Mouse (Mus musculus): ENCODE measurements around the gene Rpa2. TPM values are rescaled to one million over a fixed set of nuclear protein-coding genes. Genes with fewer than 3 reads are reported as not detected.

The Rpa2 gene
- total RNA-seq (2023): 10 to 100 TPM; 42.3 to 44.5 TPM

DNA sequence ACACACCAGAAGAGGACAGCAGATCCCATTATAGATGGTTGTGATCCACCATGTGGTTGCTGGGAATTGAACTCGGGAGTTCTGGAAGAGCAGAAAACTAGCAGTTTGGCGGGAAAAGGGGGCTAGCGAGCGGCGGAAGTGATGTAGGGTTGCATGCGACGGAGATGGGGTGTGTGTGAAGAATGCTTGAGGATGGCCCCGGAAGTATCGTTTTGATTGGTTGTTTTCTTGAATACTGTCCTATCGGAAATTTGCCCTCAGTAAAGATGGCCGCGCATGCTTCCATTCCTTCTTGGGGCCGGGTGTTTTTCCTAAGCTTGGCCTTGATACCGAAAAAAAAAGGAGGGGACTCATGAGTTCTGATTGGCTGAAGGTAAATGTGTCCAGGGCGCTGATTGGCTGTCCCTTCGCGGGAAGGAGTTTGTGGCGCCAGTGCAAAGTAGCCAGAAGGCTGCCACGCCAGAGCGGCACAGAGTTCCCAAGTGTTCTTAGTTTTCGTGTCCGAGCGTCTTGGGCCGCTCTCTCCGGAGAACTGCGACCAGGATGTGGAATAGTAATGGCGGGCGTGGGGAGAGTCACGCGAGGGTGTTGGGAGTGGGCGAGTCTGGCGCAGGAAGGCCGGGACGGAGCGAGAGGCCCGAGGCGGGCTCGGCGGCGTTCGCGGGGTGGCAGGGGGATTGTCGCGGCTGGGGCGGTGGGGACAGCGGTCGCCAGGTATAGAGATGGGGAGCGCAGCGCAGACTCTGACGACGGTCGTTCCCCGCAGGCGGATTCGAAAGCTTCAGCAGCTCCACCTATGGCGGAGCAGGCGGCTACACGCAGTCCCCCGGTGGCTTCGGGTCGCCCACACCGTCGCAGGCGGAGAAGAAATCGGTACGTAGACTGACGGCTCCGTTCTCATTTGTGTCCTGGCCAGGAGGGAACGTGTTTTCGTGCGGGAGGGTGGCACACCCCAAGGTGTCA, at the start of gene Rpa2:
Rpa2 (plus strand) TSS at position 419 of the 963 bp plus-strand sequence.

DNA sequence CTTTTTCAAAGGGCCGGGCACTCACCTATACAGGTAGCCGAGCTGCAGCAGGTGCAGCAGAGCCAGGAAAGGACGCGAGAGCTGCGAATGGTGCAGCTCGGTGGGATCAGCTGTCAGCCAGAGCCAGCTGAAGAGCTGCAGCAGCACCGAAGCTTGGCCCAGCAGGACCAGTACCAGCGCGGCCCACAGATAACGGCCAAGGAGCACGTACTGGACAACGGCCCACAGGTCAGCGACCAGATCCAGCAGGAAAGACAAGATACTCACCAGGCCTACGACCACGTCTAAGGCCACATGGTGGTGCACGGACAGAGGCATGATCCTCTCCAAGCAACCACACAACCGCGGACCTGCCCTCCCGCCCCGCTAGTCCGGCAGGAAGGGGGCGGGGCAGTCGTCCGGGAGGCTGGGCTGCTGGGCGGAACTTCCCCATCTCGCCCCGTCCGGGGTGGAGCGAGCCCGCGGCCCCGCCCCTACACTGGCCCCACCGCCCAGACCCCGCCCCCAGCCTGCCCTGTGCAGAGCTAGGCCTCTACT, 35.9 kb upstream of the Rpa2 start, which contains the start of gene Xkr8:
Xkr8 (minus strand) TSS at position 399 of the 537 bp plus-strand sequence.

DNA sequence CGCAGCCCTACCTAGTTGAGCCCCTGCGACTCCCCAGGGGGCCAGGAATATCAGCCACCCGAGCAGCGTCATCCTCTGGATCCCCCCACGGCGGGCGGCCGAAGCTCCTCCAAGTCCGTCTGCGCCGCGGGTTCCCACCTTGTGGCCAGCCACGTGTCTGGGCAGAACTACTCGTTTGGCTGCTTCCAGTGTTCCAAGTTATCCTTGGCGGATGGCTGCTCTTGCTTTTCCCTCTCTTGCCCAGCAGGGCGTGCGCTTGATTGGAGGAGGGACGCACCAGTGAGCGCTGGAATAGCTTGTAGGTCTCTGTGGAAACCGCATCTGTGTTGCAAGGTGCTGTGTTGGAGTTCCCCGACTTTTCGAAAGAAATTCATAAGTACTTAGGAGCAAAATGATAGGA, 11.2 kb upstream of the Rpa2 start, which contains the start of gene Smpdl3b:
Smpdl3b (minus strand) TSS at position 279 of the 400 bp plus-strand sequence.

DNA sequence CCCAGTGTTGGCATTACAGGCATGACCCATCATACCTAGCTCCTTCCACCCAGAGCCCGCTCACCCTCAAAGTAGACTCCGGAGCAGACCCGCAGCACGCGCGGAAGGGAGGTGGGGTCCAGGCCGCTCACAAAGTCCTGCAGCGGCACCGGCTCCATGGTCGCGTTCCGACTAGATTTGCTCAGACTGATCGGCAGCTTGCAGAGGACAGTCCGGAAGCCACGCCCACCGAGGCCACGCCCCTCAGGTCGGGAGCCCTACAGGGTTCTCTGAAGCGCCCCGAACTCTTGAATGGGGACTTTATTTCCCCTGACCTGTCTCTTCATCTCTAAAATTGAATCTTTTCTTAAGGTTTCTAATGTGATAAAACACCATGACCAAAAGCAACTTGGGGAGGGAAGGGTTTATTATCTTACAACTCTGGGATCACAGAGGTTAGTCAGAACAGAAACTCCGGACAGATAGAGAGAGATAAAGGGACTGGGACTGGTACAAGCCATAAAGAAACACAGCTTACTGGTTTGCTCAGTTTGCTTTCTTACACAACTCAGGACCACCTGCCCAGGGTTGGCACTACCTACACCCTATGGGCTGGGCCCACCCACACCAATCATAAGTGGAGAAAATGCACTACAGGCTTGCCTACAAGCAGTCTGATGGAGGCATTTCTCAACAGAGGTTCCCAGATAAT, 28.2 kb downstream of the Rpa2 start, which contains the start of gene Themis2:
Themis2 (minus strand) TSS at position 192 of the 691 bp plus-strand sequence.

Other genes starting within 250 kb of the Rpa2 start
- 10 to 100 TPM; 61.4 to 65.0 TPM for gene Atpif1, start 234.7 kb upstream of the Rpa2 start, total RNA-seq (2023)
- gene Dnajc8, start 232.8 kb upstream of the Rpa2 start, total RNA-seq (2023): 100 to 1,000 TPM in 1 of 2 experiments, 10 to 100 TPM in 1; 87.1 to 116 TPM
- 1 to 10 TPM; 1.3 to 1.9 TPM for gene Ptafr, start 204.3 kb upstream of the Rpa2 start, total RNA-seq (2023)
- 10 to 100 TPM; 40.7 to 44.9 TPM for gene Eya3, start 129.3 kb upstream of the Rpa2 start, total RNA-seq (2023)
- 1 to 10 TPM; 2.6 to 4.2 TPM for gene Xkr8, start 35.8 kb upstream of the Rpa2 start, total RNA-seq (2023)
- under 1 TPM in 1 of 2 experiments, not detected in 1; 0.26 TPM for gene Smpdl3b, start 11.1 kb upstream of the Rpa2 start, total RNA-seq (2023)
- 100 to 1,000 TPM; 154 to 165 TPM for gene Themis2, start 28.1 kb downstream of the Rpa2 start, total RNA-seq (2023)
- 10 to 100 TPM; 42.5 to 48.2 TPM for gene Ppp1r8, start 74.8 kb downstream of the Rpa2 start, total RNA-seq (2023)
- gene Stx12, start 116.2 kb downstream of the Rpa2 start, total RNA-seq (2023): 10 to 100 TPM; 22.4 to 24.0 TPM
- gene Fam76a, start 154.2 kb downstream of the Rpa2 start, total RNA-seq (2023): 10 to 100 TPM; 30.0 to 31.8 TPM
- 10 to 100 TPM; 27.0 to 36.4 TPM for gene Fgr, start 205.8 kb downstream of the Rpa2 start, total RNA-seq (2023)
- gene Ahdc1, start 242.9 kb downstream of the Rpa2 start, total RNA-seq (2023): 10 to 100 TPM; 70.2 to 85.7 TPM

Data from B cell, adult 67 days (primary cell).